Mouse (Mus musculus): ENCODE results near the gene Myh10.

Myh10 gene

GRCm38 (mm10) chr11:68859943-68860593, 168.7 kb downstream of the Myh10 start:
- in situ Hi-C loops (cut with MseI, MboI), result no loop called here

DNA sequence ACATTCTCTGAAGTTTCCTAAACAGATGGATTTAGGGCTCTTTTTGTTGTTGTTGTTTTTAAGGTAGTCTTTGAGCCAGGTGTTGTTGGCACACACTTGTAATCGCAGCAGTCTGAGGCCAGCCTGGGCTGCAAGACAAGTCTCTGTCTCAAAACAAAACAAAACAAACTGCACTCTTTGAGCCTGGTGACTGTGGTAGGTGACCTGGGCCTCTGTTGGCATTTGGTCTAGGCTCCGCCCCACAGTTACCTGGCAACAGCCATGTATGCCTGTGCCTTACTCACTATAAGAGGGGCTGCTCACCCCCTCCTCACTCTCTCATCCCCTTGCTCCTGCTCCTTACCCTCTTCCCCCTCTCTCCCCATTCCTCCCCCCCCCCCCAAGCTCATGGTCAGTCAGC, 170.9 kb downstream of the Myh10 start:
- in situ Hi-C loops (cut with MseI, MboI), result no loop called here

- in situ Hi-C loops (cut with MseI, MboI), result no loop called here
Observed at GRCm38 (mm10) chr11:68863631-68864091, 172.3 kb downstream of the Myh10 start.

DNA sequence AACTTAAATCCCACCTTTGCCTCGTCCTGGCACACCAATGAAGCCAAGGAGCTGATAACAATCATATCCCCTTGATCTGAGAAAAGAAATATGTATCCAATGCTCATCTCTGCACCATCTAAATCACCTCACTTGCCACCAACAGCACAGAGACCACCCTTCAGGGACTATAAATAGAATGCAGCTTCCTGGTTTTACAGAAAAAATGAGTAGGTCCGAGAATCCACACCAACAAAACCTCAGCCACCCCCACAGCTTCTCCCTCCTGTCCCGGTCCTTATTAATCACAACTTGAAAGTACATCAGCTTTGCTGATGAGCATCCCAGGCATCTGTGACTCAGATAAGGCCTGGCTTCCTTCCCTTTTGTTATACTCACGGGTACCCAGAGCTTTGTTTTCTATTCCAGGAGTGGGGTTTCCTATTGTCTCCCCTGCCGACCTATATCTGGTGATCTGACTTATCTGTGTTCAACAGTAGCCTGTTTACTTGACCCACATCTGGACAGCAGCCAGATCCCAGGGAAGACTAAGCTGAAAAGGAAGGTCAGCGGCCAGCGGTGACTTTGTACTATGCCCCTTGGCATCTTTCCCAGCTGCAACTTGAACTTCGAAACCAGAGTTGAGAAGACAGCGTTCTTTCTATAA, 173.3 kb downstream of the Myh10 start:
- in situ Hi-C loops (cut with MseI, MboI), result no loop called here

All from mouse trophoblast stem cell (cell line).